Mouse (Mus musculus) embryonic facial prominence, embryonic 14.5 days (tissue): ENCODE measurements at regions not wholly inside any gene's neighbourhood (a gene's known extent, or its start where the extent isn't known, plus 50 kb on each side); places are given as distances from the start of the nearest gene placed in this dataset.

ENCODE experiments used
- ATAC-seq: fragments of 200-750 bp; cut with Nextera tagmentation; 2 replicates; pipeline ENCODE4 v1.8.0; 2017; ENCODE audit warnings: low read depth, moderate number of reproducible peaks, moderate TSS enrichment
- DNase-seq: peaks from one replicate; pipeline ENCODE4 v3.0.0-alpha.2; 2015; ENCODE audit warnings: low spot score
- H3K27ac ChIP-seq: fragments of 300-500 bp; sonication (generic); replicated peaks from 2 replicates; pipeline ENCODE4 v1.5.1; 2014; ENCODE audit warnings: low read depth, mild to moderate bottlenecking, low read length, moderate library complexity
- H3K27me3 ChIP-seq: fragments of 300-500 bp; sonication (generic); replicated peaks from 2 replicates; pipeline ENCODE4 v1.6.1; 2014; ENCODE audit warnings: low read length; ENCODE audit not compliant: control insufficient read depth, insufficient read depth
- H3K36me3 ChIP-seq: fragments of 300-500 bp; sonication (generic); 2 replicates; pipeline ENCODE4 v1.6.1; 2014; ENCODE audit warnings: low read length, mixed read lengths; ENCODE audit not compliant: control insufficient read depth, insufficient read depth
- H3K4me1 ChIP-seq: fragments of 300-500 bp; sonication (generic); 2 replicates; pipeline ENCODE4 v1.6.1; 2014; ENCODE audit warnings: antibody characterized with exemption, low read length; ENCODE audit not compliant: control insufficient read depth, insufficient read depth
- H3K4me2 ChIP-seq: fragments of 300-500 bp; sonication (generic); 2 replicates; pipeline ENCODE4 v1.6.1; 2014; ENCODE audit warnings: low read depth, mild to moderate bottlenecking, low read length, moderate library complexity, mixed read lengths
- H3K4me3 ChIP-seq: fragments of 300-500 bp; sonication (generic); 2 replicates; pipeline ENCODE4 v1.5.1; 2014; ENCODE audit warnings: low read depth, mild to moderate bottlenecking, low read length
- H3K9ac ChIP-seq: fragments of 300-500 bp; sonication (generic); 2 replicates; pipeline ENCODE4 v1.6.1; 2014; ENCODE audit warnings: low read depth, mild to moderate bottlenecking, low read length, moderate library complexity, mixed read lengths
- H3K9me3 ChIP-seq: fragments of 300-500 bp; sonication (generic); 2 replicates; pipeline ENCODE4 v1.6.1; 2016; ENCODE audit warnings: low read length; ENCODE audit not compliant: control insufficient read depth
- WGBS: fragments of 180-500 bp; shearing (Covaris S2); extraction: QIAGEN DNeasy Blood & Tissue Kit; methylation state at CpG from one replicate; pipeline ENCODE4 v1.1.7; 2014; 5-methylcytosine and 5-hydroxymethylcytosine counted together

DNA sequence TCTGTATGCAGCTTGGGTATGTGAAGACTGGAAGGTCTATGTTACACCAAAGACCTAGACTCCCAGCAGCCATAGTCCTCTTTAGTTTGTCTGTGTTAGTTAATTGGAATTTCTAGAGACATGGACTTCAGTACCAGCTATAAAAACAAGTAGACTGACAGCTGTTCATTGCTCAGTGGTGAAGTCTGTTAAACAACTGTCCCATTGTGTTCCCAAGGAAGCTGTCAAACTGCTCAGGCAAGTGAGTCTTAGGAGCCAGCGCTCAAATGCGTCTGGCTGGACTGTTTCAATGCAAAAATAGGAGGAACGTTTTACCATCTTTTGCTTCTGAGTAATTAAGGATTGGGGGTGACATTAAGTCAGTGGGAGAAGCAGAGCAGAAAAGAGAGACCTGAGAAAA lies 92.9 kb upstream of the Fam83b start:
- ATAC-seq (peak; percentile 53; the same call in 1 of the 2 replicates), DNase-seq (peak; percentile 50)
- no peaks in the 10 kb centered on the region for H3K4me1 ChIP-seq
- no peak overlapping the region for H3K4me3 ChIP-seq
- no peak overlapping the region for H3K9ac ChIP-seq
- no peaks in the 10 kb centered on the region for H3K27me3 ChIP-seq
- 17% methylated on average over 3 of the region's 3 CpGs for WGBS
- H3K36me3 ChIP-seq = no peaks in the 10 kb centered on the region
- H3K9me3 ChIP-seq = no peaks in the 10 kb centered on the region
- H3K4me2 ChIP-seq = no peak overlapping the region
- H3K27ac ChIP-seq = no peak overlapping the region

DNA sequence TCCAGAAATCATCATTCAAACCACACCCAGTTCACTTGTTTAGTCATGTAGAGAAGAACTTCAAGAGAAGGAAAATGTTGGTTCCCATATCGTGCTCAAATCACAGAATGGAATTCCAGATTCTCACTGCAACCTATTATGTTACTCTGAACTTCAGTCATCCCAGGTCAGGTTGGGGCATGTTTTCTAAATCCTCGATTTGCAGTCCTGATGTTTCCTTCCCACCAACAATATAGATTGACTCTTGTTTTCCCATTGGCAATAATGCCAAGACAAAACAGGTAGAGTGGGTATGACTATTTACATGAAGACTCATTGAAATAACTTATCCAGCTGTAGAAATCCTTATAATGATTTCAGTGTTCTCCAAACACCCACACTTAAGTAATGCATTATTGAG lies 86.4 kb upstream of the Fam83b start:
- H3K27ac ChIP-seq = no peak overlapping the region
- no peak overlapping the region for H3K9ac ChIP-seq
- WGBS = 68% methylated on average over 2 of the region's 2 CpGs
- no peaks in the 10 kb centered on the region for H3K9me3 ChIP-seq
- no peaks in the 10 kb centered on the region for H3K27me3 ChIP-seq
- H3K36me3 ChIP-seq = no peaks in the 10 kb centered on the region
- H3K4me2 ChIP-seq = no peak overlapping the region
- H3K4me1 ChIP-seq = no peaks in the 10 kb centered on the region
- DNase-seq (peak; percentile 11), ATAC-seq (no peak)
- no peak overlapping the region for H3K4me3 ChIP-seq

DNA sequence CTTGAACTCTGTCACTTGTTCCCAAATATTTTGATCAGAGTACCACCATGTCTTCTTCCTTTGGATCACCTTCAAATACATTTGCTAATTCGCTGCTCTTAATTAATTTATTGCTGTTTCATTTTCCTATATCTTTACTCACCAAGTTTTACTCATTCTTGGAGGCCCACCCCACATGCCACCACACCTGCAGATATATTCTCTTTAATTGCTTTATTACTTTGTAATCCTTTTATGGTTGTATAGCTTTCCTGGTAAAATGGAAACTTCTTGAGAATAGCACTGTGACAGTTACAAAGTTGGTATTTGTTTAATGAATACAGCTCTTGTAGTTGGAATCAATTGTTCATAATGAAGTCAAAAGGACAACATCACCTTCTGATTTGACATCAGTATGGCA lies 82.6 kb upstream of the Fam83b start:
- no peaks in the 10 kb centered on the region for H3K27me3 ChIP-seq
- no peaks in the 10 kb centered on the region for H3K9me3 ChIP-seq
- H3K4me2 ChIP-seq = no peak overlapping the region
- H3K27ac ChIP-seq = no peak overlapping the region
- H3K36me3 ChIP-seq = no peaks in the 10 kb centered on the region
- 76% methylated on average over 1 of the region's 1 CpGs for WGBS
- no peak overlapping the region for H3K9ac ChIP-seq
- ATAC-seq (no peak), DNase-seq (no peak)
- no peaks in the 10 kb centered on the region for H3K4me1 ChIP-seq
- H3K4me3 ChIP-seq = no peak overlapping the region

DNA sequence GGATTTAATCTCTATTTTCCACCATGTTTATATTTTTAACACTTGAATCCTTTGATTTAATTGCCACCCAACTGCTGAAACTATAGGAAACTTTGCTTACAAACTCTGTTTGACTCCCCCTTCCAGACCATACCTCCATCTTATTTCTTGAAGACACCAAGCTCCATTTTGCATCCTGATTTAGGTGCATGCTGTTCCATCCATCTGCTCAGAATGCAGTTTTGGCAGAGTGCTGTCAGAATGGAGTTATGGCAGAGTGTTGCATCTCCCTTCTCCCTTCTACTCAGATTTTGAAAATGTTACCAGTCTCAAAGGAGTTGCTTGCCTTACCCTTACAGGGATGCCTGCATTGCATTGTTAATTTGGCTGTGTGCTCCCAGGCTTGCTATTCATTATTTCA lies 79.5 kb upstream of the Fam83b start:
- Histone ChIP-seq H3K9me3 (no peaks in the 10 kb centered on the region), H3K4me3 (no peak overlapping the region), H3K27ac (no peak overlapping the region), H3K27me3 (no peaks in the 10 kb centered on the region), H3K4me1 (no peaks in the 10 kb centered on the region), H3K36me3 (no peaks in the 10 kb centered on the region), H3K4me2 (no peak overlapping the region), H3K9ac (no peak overlapping the region)
- no peak for DNase-seq
- no peak for ATAC-seq
